Mouse (Mus musculus): ENCODE measurements around the gene Gas6. TPM values are rescaled to one million over a fixed set of nuclear protein-coding genes. Genes with fewer than 3 reads are reported as not detected.

Gas6 gene
- polyA plus RNA-seq, 1 experiment from 2014 or later: 56.9 TPM

DNA sequence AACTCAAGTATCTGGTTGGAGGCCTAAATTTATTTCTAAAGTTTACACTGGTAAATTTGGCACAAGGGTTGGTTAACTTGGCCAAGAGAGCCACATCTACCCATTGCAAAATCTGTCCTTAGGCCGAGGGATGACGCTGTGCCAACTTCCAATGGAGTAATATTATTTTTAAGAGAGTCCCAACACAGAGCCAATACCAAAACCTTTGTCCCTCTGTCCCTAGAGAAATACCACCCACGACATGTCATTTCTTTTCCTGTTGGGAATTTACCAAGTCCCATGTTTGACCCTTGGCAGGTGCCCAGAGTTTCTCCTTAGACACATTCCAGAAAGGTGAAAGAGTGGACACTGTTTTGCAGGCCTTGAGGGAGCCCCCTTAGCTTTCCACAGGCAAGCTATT lies 12.7 kb downstream of the Gas6 start:
- Histone ChIP-seq H3K4me1 (ENCODE audit: control insufficient read depth, insufficient read depth, low read length) (no peaks in the 10 kb centered on the region), H3K9me3 (ENCODE audit: control insufficient read depth, low read length) (no peaks in the 10 kb centered on the region), H3K9ac (ENCODE audit: low read depth, low read length) (no peak overlapping the region), H3K27me3 (replicated peaks; ENCODE audit: control insufficient read depth, insufficient read depth, low read length) (no peaks in the 10 kb centered on the region), H3K27ac (replicated peaks; ENCODE audit: low read depth, low read length) (no peak overlapping the region), H3K4me2 (ENCODE audit: low read depth, low read length) (no peak overlapping the region), H3K36me3 (ENCODE audit: control insufficient read depth, insufficient read depth, low read length) (no peaks in the 10 kb centered on the region), H3K4me3 (ENCODE audit: low read depth, low read length) (no peak overlapping the region)
- ATAC-seq (ENCODE audit: low read depth): no peak
- WGBS: 93% methylated on average over 3 of the region's 3 CpGs
- DNase-seq (ENCODE audit: low spot score): no peak

DNA sequence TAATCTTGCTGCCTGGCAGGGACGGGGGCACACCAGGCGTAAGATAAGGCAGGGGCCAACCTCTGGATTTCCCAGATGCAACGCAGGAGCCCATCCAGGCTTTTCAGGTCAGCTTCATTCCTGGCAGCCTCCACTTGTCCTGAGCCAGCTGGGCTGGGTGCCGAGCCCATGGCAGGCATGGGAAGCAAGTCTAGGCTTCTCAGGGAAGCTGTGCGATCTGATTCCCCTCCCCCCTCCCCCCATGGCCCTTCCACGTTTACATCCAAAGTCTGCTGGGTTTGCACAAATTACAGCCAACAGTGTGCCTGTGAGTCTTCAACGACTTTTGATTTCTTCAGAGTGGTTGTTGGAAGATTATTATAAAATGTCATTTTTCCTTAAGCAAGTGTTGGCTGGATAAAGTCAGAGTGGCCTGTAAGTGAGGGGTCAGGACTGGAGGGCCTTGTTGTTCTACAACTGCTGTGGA lies 13.2 kb downstream of the Gas6 start:
- H3K27ac ChIP-seq (replicated peaks; ENCODE audit: low read depth, low read length): no peak overlapping the region

DNA sequence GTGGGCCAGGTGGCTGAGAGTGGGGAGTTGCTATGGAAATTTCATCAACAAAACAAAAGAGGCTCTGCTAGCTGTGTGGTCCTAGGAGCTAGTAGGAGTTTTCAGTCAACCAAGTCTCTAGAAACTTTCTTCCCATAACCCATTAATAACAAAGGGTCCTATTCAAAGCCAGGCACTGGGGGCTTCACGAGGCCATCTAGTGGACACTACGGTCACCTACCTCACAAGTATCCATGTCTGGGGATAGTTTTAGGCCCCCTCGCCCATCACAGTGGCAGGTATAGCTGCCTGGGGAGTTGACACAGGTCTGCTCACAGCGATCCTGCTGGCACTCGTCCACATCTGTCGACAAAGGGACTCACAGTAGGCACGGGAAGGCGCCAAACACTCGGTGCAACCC lies 18.4 kb downstream of the Gas6 start:
- H3K9me3 ChIP-seq (ENCODE audit: control insufficient read depth, low read length): no peaks in the 10 kb centered on the region
- no peak overlapping the region for H3K27ac ChIP-seq (replicated peaks; ENCODE audit: low read depth, low read length)
- DNase-seq (ENCODE audit: low spot score) (no peak), ATAC-seq (ENCODE audit: low read depth) (no peak)
- 61% methylated on average over 9 of the region's 9 CpGs for WGBS
- H3K4me1 ChIP-seq (ENCODE audit: control insufficient read depth, insufficient read depth, low read length): no peaks in the 10 kb centered on the region
- no peak overlapping the region for H3K4me2 ChIP-seq (ENCODE audit: low read depth, low read length)
- no peak overlapping the region for H3K9ac ChIP-seq (ENCODE audit: low read depth, low read length)
- no peaks in the 10 kb centered on the region for H3K36me3 ChIP-seq (ENCODE audit: control insufficient read depth, insufficient read depth, low read length)
- no peak overlapping the region for H3K4me3 ChIP-seq (ENCODE audit: low read depth, low read length)
- no peaks in the 10 kb centered on the region for H3K27me3 ChIP-seq (replicated peaks; ENCODE audit: control insufficient read depth, insufficient read depth, low read length)

More for the DNA sequence above, 13.2 kb downstream of the Gas6 start:
- no peak for DNase-seq (ENCODE audit: low spot score)
- no peak overlapping the region for H3K4me3 ChIP-seq (ENCODE audit: low read depth, low read length)
- H3K4me2 ChIP-seq (ENCODE audit: low read depth, low read length): no peak overlapping the region
- H3K27me3 ChIP-seq (replicated peaks; ENCODE audit: control insufficient read depth, insufficient read depth, low read length): no peaks in the 10 kb centered on the region
- H3K36me3 ChIP-seq (ENCODE audit: control insufficient read depth, insufficient read depth, low read length): no peaks in the 10 kb centered on the region
- H3K9me3 ChIP-seq (ENCODE audit: control insufficient read depth, low read length): no peaks in the 10 kb centered on the region
- no peak overlapping the region for H3K9ac ChIP-seq (ENCODE audit: low read depth, low read length)
- no peaks in the 10 kb centered on the region for H3K4me1 ChIP-seq (ENCODE audit: control insufficient read depth, insufficient read depth, low read length)
- no peak for ATAC-seq (ENCODE audit: low read depth)
- WGBS: 70% methylated on average over 7 of the region's 7 CpGs

DNA sequence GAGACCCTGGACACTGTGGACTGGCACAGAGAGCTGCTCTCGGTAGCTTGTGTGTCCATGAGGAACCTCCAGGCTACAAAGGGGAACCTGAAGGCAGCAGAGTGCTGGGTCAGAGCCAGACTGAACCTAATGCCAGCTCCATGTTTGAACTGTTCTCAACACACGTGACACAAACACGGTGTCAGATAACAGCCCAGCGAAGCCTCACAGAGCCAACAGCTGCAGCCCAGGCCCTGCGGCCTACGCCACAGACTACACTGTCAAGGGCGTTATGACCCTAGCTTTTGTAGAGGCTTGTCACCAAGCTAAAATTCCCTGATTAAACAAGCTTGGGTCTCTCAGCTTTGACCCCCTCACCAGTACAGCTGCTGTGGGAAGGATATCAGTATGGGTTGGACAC lies 22.0 kb downstream of the Gas6 start:
- Histone ChIP-seq H3K27me3 (replicated peaks; ENCODE audit: control insufficient read depth, insufficient read depth, low read length) (no peaks in the 10 kb centered on the region), H3K4me1 (ENCODE audit: control insufficient read depth, insufficient read depth, low read length) (no peaks in the 10 kb centered on the region), H3K9ac (ENCODE audit: low read depth, low read length) (no peak overlapping the region), H3K36me3 (ENCODE audit: control insufficient read depth, insufficient read depth, low read length) (no peaks in the 10 kb centered on the region), H3K4me2 (ENCODE audit: low read depth, low read length) (no peak overlapping the region), H3K4me3 (ENCODE audit: low read depth, low read length) (no peak overlapping the region), H3K9me3 (ENCODE audit: control insufficient read depth, low read length) (no peaks in the 10 kb centered on the region), H3K27ac (replicated peaks; ENCODE audit: low read depth, low read length) (no peak overlapping the region)
- 33% methylated on average over 7 of the region's 7 CpGs for WGBS
- DNase-seq (ENCODE audit: low spot score): peak; percentile 87
- ATAC-seq (ENCODE audit: low read depth): peak; percentile 86

DNA sequence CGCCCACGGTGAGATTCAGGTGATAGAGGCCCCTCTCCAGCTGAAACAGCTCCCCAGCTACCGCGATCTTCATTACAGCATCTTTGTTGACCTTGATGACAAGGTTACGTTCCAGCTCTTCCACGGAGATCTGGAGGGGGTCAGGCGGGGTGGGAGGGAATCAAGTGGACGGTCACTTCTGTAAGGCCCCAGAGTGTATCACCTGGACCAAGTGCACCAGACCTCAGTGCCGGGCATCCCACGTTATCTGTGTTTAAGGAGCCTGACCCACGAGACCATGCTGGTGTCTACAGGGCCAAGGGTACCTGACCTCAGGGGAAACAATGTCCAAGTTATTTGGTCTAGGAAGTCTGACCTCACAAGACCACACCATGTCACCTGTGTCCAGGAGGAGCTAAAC lies 22.8 kb downstream of the Gas6 start:
- no peak overlapping the region for H3K4me3 ChIP-seq (ENCODE audit: low read depth, low read length)
- H3K27me3 ChIP-seq (replicated peaks; ENCODE audit: control insufficient read depth, insufficient read depth, low read length): no peaks in the 10 kb centered on the region
- H3K27ac ChIP-seq (replicated peaks; ENCODE audit: low read depth, low read length): no peak overlapping the region
- ATAC-seq (ENCODE audit: low read depth) (no peak), DNase-seq (ENCODE audit: low spot score) (no peak)
- no peak overlapping the region for H3K9ac ChIP-seq (ENCODE audit: low read depth, low read length)
- WGBS: 83% methylated on average over 11 of the region's 11 CpGs
- no peaks in the 10 kb centered on the region for H3K9me3 ChIP-seq (ENCODE audit: control insufficient read depth, low read length)
- no peak overlapping the region for H3K4me2 ChIP-seq (ENCODE audit: low read depth, low read length)
- H3K36me3 ChIP-seq (ENCODE audit: control insufficient read depth, insufficient read depth, low read length): no peaks in the 10 kb centered on the region
- no peaks in the 10 kb centered on the region for H3K4me1 ChIP-seq (ENCODE audit: control insufficient read depth, insufficient read depth, low read length)

DNA sequence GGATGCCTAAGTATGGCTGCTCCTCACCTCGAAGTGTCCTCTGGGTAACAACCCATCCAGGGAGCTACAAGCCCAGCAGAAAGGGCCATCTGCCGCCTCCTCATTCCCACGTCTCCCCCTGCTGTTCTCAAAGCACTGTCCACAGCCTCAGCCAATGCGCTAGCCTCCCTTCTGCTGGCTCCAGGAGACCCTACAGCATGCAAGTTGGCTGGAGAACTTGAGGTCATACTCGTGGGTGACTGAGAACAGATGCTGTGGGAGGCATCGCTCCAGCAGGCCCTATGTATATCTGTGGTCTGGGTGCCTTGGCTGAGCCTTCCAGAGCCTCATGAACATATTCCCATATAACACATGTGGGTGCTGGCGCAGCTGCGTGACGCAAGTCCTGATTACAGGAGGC lies 25.6 kb downstream of the Gas6 start:
- no peak overlapping the region for H3K4me3 ChIP-seq (ENCODE audit: low read depth, low read length)
- DNase-seq (ENCODE audit: low spot score) (no peak), ATAC-seq (ENCODE audit: low read depth) (no peak)
- no peak overlapping the region for H3K9ac ChIP-seq (ENCODE audit: low read depth, low read length)
- H3K27ac ChIP-seq (replicated peaks; ENCODE audit: low read depth, low read length): no peak overlapping the region
- no peak overlapping the region for H3K4me2 ChIP-seq (ENCODE audit: low read depth, low read length)
- no peaks in the 10 kb centered on the region for H3K27me3 ChIP-seq (replicated peaks; ENCODE audit: control insufficient read depth, insufficient read depth, low read length)
- WGBS: 80% methylated on average over 9 of the region's 9 CpGs
- no peaks in the 10 kb centered on the region for H3K36me3 ChIP-seq (ENCODE audit: control insufficient read depth, insufficient read depth, low read length)
- H3K4me1 ChIP-seq (ENCODE audit: control insufficient read depth, insufficient read depth, low read length): no peaks in the 10 kb centered on the region
- H3K9me3 ChIP-seq (ENCODE audit: control insufficient read depth, low read length): no peaks in the 10 kb centered on the region

DNA sequence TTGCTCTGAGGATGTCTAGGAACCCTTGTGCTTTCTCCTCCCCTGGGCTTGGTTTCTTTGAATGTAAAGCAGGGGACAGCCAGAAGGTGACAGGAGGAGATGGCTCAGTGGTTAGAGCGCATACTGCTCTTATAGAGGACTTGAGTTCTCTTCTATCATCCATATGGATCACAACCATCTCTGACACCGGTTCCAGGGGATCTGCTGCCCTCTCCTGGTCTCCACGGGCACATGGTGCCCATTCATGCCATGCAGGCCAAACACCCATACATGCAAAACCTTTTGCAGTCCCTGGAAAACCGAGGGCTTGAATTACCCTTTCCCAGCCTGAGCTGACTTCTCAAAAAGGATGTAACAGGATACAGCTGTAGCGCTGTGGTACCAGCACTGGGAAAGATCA lies 27.3 kb downstream of the Gas6 start:
- WGBS: 40% methylated on average over 5 of the region's 5 CpGs

DNA sequence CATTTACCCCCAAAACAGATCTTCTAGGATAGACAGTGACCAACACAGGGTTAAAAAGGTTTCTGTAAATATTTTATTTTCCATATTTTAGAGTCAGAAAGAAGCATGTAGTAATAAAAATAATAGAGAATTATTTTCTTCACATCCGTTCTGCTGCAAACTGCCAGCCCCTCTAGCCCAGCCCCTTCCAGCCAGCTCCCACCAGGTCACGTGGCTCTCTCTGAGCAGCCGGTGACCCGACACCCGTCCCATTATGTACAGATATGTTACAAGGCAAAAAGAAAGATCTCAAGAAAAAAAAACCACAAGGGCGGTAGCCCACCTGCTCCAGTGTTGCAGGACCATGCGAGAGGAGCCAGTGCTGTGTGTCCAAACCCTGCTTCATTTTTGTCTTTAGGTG lies 29.0 kb downstream of the Gas6 start:
- no peak overlapping the region for H3K9ac ChIP-seq (ENCODE audit: low read depth, low read length)
- no peaks in the 10 kb centered on the region for H3K27me3 ChIP-seq (replicated peaks; ENCODE audit: control insufficient read depth, insufficient read depth, low read length)
- no peaks in the 10 kb centered on the region for H3K4me1 ChIP-seq (ENCODE audit: control insufficient read depth, insufficient read depth, low read length)
- no peak overlapping the region for H3K4me2 ChIP-seq (ENCODE audit: low read depth, low read length)
- no peak overlapping the region for H3K4me3 ChIP-seq (ENCODE audit: low read depth, low read length)
- DNase-seq (ENCODE audit: low spot score): peak; percentile 13
- WGBS: 32% methylated on average over 7 of the region's 7 CpGs
- ATAC-seq (ENCODE audit: low read depth): no peak
- H3K36me3 ChIP-seq (ENCODE audit: control insufficient read depth, insufficient read depth, low read length): no peaks in the 10 kb centered on the region
- H3K9me3 ChIP-seq (ENCODE audit: control insufficient read depth, low read length): no peaks in the 10 kb centered on the region
- H3K27ac ChIP-seq (replicated peaks; ENCODE audit: low read depth, low read length): no peak overlapping the region

More for the DNA sequence above, 27.3 kb downstream of the Gas6 start:
- no peaks in the 10 kb centered on the region for H3K4me1 ChIP-seq (ENCODE audit: control insufficient read depth, insufficient read depth, low read length)
- H3K9me3 ChIP-seq (ENCODE audit: control insufficient read depth, low read length): no peaks in the 10 kb centered on the region
- ATAC-seq (ENCODE audit: low read depth) (no peak), DNase-seq (ENCODE audit: low spot score) (no peak)
- H3K4me2 ChIP-seq (ENCODE audit: low read depth, low read length): no peak overlapping the region
- H3K9ac ChIP-seq (ENCODE audit: low read depth, low read length): no peak overlapping the region
- H3K4me3 ChIP-seq (ENCODE audit: low read depth, low read length): no peak overlapping the region
- no peak overlapping the region for H3K27ac ChIP-seq (replicated peaks; ENCODE audit: low read depth, low read length)
- no peaks in the 10 kb centered on the region for H3K27me3 ChIP-seq (replicated peaks; ENCODE audit: control insufficient read depth, insufficient read depth, low read length)
- H3K36me3 ChIP-seq (ENCODE audit: control insufficient read depth, insufficient read depth, low read length): no peaks in the 10 kb centered on the region

DNA sequence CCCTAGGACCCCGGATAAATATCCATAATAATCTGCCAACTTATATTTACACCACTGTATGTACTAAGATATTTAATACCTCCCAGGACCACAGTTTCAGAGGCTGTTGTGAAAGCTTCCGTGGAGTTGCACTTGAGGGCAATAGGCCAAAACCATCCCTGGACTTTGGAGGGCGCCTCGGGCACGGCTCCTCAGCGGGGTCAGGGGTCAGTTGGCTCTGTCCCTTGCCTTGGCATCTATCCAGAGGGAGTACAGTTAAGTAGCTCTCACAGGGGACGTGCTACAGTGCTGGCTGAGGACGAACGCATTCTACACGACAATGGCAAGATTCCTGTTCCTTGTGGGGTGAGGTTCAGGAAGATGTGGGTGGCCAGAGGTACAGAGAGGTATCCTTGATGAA lies 31.9 kb downstream of the Gas6 start:
- DNase-seq (ENCODE audit: low spot score) (no peak), ATAC-seq (ENCODE audit: low read depth) (no peak)
- H3K36me3 ChIP-seq (ENCODE audit: control insufficient read depth, insufficient read depth, low read length): no peaks in the 10 kb centered on the region
- no peaks in the 10 kb centered on the region for H3K27me3 ChIP-seq (replicated peaks; ENCODE audit: control insufficient read depth, insufficient read depth, low read length)
- no peaks in the 10 kb centered on the region for H3K4me1 ChIP-seq (ENCODE audit: control insufficient read depth, insufficient read depth, low read length)
- H3K4me3 ChIP-seq (ENCODE audit: low read depth, low read length): no peak overlapping the region
- no peak overlapping the region for H3K4me2 ChIP-seq (ENCODE audit: low read depth, low read length)
- 74% methylated on average over 10 of the region's 10 CpGs for WGBS
- no peak overlapping the region for H3K9ac ChIP-seq (ENCODE audit: low read depth, low read length)
- no peak overlapping the region for H3K27ac ChIP-seq (replicated peaks; ENCODE audit: low read depth, low read length)
- no peaks in the 10 kb centered on the region for H3K9me3 ChIP-seq (ENCODE audit: control insufficient read depth, low read length)

Measured in embryonic facial prominence, embryonic 14.5 days (tissue).